Mouse (Mus musculus) monocyte, adult 2 months (primary cell): ENCODE results near the gene 1700017B05Rik.

Experiments
- DNase-seq, 2 experiments: peaks; one replicate each; pipeline ENCODE4 v3.0.0; 2022; ENCODE audit warnings: low spot score in 2 of 2, low read depth in 1 of 2

Gene 1700017B05Rik

GRCm38 (mm10) chr9:57272902-57273804 lies 10.7 kb upstream of the 1700017B05Rik start:
- DNase-seq, result no peak

GRCm38 (mm10) chr9:57271837-57272562 lies 9.6 kb upstream of the 1700017B05Rik start:
- DNase-seq, result no peak

- DNase-seq, result no peak
These were observed 8.7 kb upstream of the 1700017B05Rik start for GRCm38 (mm10) chr9:57271081-57271480.

GRCm38 (mm10) chr9:57270399-57270798 lies 8.0 kb upstream of the 1700017B05Rik start:
- DNase-seq, result no peak

- DNase-seq, result no peak
These were observed 7.0 kb upstream of the 1700017B05Rik start for GRCm38 (mm10) chr9:57269384-57269783.

- DNase-seq, result no peak
These were observed 6.2 kb upstream of the 1700017B05Rik start for GRCm38 (mm10) chr9:57268575-57268974.

- no peak for DNase-seq
These were observed 5.7 kb upstream of the 1700017B05Rik start for GRCm38 (mm10) chr9:57268078-57268477.

GRCm38 (mm10) chr9:57267421-57267820 lies 5.0 kb upstream of the 1700017B05Rik start:
- no peak for DNase-seq

- no peak for DNase-seq
These were observed 2.7 kb upstream of the 1700017B05Rik start for GRCm38 (mm10) chr9:57265125-57265524.

GRCm38 (mm10) chr9:57262795-57263684 lies 628 bp upstream of the 1700017B05Rik start:
- DNase-seq, result peak in 1 of 2 experiments; percentile 67

GRCm38 (mm10) chr9:57261516-57261912 lies 898 bp downstream of the 1700017B05Rik start:
- DNase-seq, result peak; percentile 51 to 70

- DNase-seq, result no peak
These were observed 1.5 kb downstream of the 1700017B05Rik start for GRCm38 (mm10) chr9:57260940-57261339.

- peak; percentile 65 to 85 for DNase-seq
These were observed 2.7 kb downstream of the 1700017B05Rik start for GRCm38 (mm10) chr9:57259736-57260135.

- no peak for DNase-seq
These were observed 4.8 kb downstream of the 1700017B05Rik start for GRCm38 (mm10) chr9:57257627-57258026.

GRCm38 (mm10) chr9:57256861-57257260 lies 5.6 kb downstream of the 1700017B05Rik start:
- no peak for DNase-seq

- no peak for DNase-seq
These were observed 6.1 kb downstream of the 1700017B05Rik start for GRCm38 (mm10) chr9:57256309-57256708.

GRCm38 (mm10) chr9:57254823-57255495 lies 7.5 kb downstream of the 1700017B05Rik start:
- DNase-seq, result no peak

GRCm38 (mm10) chr9:57254061-57254460 lies 8.4 kb downstream of the 1700017B05Rik start:
- DNase-seq, result no peak

GRCm38 (mm10) chr9:57251139-57251538 lies 11.3 kb downstream of the 1700017B05Rik start:
- no peak for DNase-seq

- no peak for DNase-seq
These were observed 12.4 kb downstream of the 1700017B05Rik start for GRCm38 (mm10) chr9:57250026-57250425.
